Mouse (Mus musculus) kidney, postnatal 4 days (tissue): Measurements from ENCODE around the gene Itga3.

ENCODE experiments used
- DNase-seq, 2 experiments: peaks; one replicate each; pipeline ENCODE4 v3.0.0; 2021; ENCODE audit warnings: mixed read lengths in 2 of 2

Itga3 gene

DNA sequence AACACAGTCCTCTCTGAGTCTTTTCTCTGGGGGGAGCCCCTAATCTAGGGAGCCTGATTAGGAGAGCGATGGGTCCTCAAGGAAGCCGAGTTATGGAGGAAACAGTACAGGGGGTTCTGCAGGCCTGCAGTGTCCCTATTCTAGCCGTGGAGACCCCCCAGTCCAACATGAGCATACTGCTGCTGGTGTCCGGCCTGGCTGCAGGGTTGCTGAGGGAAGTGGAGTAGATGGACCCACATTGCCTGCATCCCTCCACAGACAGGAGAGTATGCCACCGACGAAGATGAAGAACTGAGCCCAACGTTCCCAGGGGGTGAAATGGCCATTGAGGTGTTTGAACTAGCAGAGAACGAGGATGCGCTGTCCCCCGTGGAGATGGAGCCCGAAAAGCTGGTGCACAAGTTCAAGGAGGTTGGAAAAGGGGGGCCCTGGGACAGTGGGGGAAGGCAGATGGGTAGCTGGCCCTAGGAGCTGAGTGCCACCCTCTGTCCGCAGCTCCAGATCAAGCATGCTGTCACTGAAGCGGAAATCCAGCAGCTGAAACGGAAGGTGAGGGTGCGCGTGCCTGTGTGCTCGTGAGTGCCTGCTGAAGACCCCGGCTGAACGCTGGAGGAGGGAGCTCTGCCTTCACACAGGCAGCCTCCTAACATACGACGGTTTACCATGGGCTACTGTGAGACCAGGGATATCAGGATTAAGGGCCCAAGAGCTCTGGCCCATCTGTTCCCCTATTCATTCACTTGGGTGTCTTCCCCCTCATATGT lies 74.8 kb downstream of the Itga3 start:
- DNase-seq: no peak

DNA sequence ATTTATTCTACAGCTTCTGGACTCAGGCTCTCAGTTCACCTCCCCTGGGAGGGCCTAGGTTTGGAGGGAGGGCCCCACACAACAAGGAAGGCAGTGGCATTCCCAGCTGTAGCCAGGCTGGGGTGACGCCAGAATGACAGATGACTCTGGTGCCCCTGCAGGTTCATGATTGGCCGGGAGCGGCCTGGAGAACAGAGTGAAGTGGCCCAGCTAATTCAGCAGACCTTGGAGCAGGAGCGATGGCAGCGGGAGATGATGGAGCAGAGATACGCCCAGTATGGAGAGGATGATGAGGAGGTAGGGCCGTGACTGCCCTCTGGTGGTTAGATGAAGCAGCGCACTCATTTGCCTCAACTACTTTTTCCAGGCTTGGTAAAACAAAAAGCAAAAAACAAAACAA lies 75.5 kb downstream of the Itga3 start:
- peak; percentile 79 to 84 for DNase-seq

DNA sequence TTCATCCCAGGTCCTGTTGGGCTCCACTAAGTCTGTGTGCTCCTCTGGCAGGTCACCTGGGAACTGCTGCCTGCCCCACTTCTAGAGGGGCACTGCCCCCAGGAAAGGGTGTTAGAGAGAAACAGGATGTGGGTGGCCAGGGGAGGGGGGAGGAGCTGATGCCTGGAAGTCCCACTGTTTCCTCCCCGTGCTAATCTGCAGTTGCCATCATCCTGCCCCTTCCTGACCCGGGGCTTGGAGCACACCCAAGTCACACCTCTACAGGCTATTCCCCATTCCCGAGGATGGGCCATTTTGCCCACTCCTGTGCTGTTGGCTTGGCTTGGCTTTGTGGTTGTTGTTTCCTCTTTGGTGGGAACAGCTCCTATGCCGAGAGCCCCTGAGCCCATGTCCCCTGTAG lies 76.1 kb downstream of the Itga3 start:
- DNase-seq: peak; percentile 68 to 78

DNA sequence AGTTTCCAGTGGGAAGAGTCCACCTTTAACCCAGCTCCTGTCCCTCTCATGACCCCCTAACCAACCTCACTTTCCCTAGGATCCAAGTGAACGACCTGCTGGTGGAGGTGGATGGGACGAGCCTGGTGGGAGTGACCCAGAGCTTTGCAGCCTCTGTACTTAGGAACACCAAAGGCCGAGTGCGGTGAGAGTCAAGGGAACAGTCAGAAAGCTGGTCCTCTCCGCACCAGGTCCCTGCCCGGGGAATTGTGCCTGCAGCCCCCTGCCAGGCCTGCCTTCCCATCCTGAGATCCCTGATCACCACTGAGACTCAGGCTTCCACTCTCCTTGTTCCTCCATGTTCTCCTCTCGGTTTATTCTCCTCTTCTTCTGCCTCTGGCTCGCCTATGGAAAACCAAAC lies 76.5 kb downstream of the Itga3 start:
- DNase-seq: no peak

DNA sequence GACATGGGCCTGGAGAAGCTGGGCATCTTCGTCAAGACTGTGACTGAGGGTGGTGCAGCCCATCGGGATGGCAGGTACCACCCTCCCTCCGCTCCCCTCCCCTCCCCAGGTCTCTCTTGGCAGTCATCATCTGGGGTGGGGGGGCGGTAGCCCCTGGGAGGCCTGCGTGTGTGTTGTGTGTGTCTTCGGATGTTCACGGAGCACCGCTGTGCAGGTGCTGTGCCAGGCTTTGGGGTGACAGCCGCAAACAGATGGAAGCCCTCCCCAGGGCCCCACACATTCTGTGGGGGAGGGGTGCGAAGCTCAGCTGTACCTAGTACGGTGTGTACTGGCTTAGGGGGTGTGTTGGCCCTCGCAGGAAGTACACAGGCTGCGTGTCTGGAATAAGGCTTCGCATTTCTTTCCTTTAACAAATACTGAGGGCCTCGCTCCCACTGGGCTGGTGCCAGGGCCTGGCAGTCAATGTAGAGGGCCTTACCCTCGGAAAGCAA lies 78.5 kb downstream of the Itga3 start:
- DNase-seq: no peak

DNA sequence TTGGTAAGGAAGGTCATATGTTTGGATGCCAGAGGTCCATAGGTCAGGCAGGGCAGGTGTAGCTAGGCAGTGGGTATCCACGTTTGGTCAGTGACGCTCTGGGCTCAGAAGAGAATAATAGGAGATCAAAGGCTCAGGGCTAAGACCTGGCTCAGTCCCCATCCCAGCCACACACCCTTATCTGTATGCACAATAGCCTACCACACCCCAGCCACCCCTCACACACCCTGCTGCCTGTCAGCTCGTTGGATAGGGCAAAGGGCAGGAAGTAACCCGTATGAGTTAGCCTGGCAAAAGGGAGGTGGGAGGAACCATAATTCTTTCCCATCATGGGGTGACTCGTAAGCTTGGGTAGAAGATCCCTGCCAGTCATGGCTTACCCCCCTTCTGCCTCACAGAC lies 79.0 kb downstream of the Itga3 start:
- DNase-seq: no peak

DNA sequence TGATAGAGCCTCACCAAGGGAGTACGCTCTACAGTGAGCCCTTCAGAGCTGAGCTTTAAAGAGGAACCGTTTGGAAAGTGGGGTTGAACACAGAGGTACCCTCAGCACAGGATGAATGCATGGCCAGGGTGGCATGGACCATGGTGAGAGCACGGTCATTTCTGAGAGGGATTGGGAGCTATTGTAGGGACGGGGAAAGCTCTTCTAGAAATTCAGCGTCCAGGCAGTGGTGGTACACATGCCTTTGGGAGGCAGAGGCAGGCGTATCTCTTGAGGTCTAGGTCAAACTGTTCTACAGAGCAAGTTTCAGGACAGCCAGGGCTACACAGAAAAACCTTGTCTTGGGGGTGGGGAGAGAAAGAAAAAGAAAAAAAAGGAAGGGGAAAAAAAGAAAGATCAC lies 79.6 kb downstream of the Itga3 start:
- no peak for DNase-seq

DNA sequence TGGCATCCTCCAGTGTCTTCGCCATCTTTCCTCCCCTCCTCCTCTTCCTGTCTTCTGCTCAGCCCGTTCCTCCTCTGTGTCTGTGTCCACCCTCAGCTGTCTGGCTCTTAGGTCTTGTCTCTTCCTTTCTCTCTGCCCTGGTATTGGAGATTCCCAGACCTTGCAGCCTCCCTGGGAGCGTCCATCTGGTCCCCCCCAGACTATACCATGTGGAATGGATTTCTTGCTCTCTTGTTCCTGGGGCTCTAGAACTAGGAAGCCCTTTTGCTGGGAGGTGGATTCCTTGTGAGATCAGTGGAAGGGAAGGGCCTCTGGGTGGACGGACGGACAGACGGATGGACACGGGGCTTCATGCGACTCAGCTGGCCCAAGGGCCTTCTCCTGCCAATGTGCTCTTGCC lies 80.5 kb downstream of the Itga3 start:
- no peak for DNase-seq

DNA sequence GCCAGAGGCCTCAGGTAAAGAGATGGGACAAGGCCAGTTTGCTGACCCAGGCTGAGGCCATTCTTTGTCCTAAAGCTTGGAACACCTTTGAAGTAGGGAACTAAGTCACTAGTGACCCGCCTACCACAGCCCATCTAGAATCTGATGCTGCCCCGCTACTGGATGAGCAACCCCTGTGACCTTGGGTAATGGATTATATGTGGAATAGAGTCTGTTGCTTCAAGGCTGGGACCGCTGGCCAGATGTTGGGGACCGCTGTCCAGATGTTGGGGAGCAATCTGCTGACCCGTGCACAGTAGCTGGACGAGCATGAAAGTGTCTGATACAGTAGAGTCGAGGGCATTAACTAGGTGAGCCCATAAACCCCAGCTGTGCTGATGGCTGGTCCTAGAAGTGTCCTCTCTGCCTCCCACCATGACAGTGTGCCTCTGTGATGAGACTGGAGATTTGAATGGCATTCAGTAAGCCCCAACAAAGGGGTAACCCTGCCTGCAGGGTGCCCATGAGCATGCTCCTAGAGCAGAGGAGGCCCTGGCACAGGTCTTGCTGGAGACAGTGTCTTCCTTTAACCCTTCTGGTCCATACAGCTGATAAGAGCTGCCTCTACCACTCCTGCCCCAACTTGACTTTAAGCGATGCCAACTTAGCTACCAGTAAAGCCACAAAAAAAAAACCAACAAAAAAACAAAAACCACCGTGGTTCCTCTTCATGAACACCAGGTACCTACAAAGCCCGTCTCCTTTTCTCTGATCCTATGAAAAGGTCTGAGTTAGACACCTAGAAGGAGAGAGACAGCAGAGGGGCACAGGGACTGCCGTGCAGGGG lies 81.4 kb downstream of the Itga3 start:
- no peak for DNase-seq
